Mouse (Mus musculus): ENCODE data around the gene Rpl10. TPM values are rescaled to one million over a fixed set of nuclear protein-coding genes. Genes with fewer than 3 reads are reported as not detected.

The Rpl10 gene
- total and polyA plus RNA-seq, 3 experiments, result 1,009 to 3,613 (median 1,842) TPM

DNA sequence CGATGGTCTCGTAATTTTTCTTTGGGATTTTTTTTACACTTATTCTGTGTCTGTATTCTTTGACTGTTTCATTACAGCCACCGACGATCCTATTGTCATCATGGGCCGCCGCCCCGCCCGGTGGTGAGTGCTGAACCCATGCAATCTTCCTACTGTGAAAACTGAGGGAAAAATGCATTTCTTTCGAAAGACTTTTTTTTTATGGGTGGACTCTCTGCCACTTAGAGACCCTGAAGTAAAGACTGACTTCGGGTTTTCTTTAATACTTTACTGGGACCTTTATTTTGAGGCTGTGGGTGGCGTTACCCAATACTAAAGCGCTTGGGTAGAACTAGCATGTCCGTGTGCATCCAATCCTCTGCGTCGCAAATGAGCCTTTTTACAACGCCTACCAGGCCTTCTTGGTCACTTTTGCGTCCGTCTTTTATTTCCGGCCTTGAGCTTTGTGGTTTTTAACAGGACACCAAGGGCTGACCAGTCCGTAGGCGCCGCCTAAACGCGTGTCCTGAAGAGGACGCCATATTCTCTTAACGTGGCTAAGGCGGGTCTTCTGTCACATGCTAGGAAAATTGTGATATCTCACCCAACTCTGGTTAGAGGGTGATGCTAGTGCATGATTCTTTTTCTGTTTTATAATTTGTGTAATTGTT lies 415 bp downstream of the Rpl10 start:
- peak overlapping the region; percentile 70 for H3K4me3 ChIP-seq (ENCODE audit: low read depth, low read length)
- DNase-seq (ENCODE audit: low spot score), result no peak
- no peaks in the 10 kb centered on the region for H3K27me3 ChIP-seq (ENCODE audit: insufficient read depth, low read length)
- peaks cover 16% of the 10 kb centered on the region for H3K36me3 ChIP-seq (replicated peaks)
- H3K9me3 ChIP-seq (replicated peaks), result no peaks in the 10 kb centered on the region
- H3K4me1 ChIP-seq (ENCODE audit: insufficient read depth, low read depth, low read length), result peaks cover 19% of the 10 kb centered on the region
- no peak for ATAC-seq (ENCODE audit: extremely low read depth, insufficient number of reproducible peaks, low FRiP score, poor library complexity, severe bottlenecking)
- TF ChIP-seq GATA1 (IDR thresholded peaks at IDR 0.05; ENCODE audit: borderline replicate concordance, low read length) (no peak), GATA2 (IDR thresholded peaks at IDR 0.05; ENCODE audit: borderline replicate concordance, low read depth, low read length) (no peak), TAL1 (conservative IDR thresholded peaks at IDR 0.05; ENCODE audit: low read depth, low read length) (no peak), CTCF (IDR thresholded peaks at IDR 0.05; ENCODE audit: low read depth, low read length) (no peak), POLR2AphosphoS5 (IDR thresholded peaks at IDR 0.05; ENCODE audit: insufficient replicate concordance, low read depth, low read length) (no peak)

GRCm38 (mm10) chrX:74273422-74274322 lies 3.1 kb downstream of the Rpl10 start:
- DNase-seq (ENCODE audit: low spot score), result no peak
- Histone ChIP-seq H3K27me3 (ENCODE audit: insufficient read depth, low read length) (no peaks in the 10 kb centered on the region), H3K9me3 (replicated peaks) (no peaks in the 10 kb centered on the region), H3K4me1 (ENCODE audit: insufficient read depth, low read depth, low read length) (peaks cover 23% of the 10 kb centered on the region), H3K36me3 (replicated peaks) (peaks cover 25% of the 10 kb centered on the region), H3K4me3 (ENCODE audit: low read depth, low read length) (no peak overlapping the region)
- ATAC-seq (ENCODE audit: extremely low read depth, insufficient number of reproducible peaks, low FRiP score, poor library complexity, severe bottlenecking), result no peak
- TF ChIP-seq POLR2AphosphoS5 (IDR thresholded peaks at IDR 0.05; ENCODE audit: insufficient replicate concordance, low read depth, low read length), result peak; percentile 82
- no peak for TF ChIP-seq TAL1 (conservative IDR thresholded peaks at IDR 0.05; ENCODE audit: low read depth, low read length)
- no peak for TF ChIP-seq GATA2 (IDR thresholded peaks at IDR 0.05; ENCODE audit: borderline replicate concordance, low read depth, low read length)

DNA sequence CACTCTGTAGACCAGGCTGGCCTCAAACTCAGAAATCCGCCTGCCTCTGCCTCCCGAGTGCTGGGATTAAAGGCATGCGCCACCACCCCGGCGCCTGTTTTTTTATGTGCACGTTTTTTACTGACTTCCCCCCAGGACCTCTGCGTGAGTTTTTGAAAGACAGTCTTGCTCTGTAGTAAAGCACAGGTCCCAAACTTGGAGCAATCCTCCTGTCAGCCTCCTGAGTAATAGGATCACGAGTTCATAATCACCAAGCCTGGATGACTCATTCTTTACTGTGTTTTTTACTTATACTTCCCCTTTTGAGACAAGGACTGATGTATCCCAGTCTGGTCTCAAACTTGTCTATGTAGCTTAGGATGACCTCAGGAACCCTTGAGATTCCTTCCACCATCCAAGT lies 7.3 kb downstream of the Rpl10 start:
- Histone ChIP-seq H3K36me3 (replicated peaks) (peaks cover 19% of the 10 kb centered on the region), H3K4me1 (ENCODE audit: insufficient read depth, low read depth, low read length) (peaks cover 19% of the 10 kb centered on the region), H3K4me3 (ENCODE audit: low read depth, low read length) (no peak overlapping the region), H3K27me3 (ENCODE audit: insufficient read depth, low read length) (no peaks in the 10 kb centered on the region), H3K9me3 (replicated peaks) (no peaks in the 10 kb centered on the region)
- ATAC-seq (ENCODE audit: extremely low read depth, insufficient number of reproducible peaks, low FRiP score, poor library complexity, severe bottlenecking), result no peak; the same call in 1 of the 2 replicates
- TF ChIP-seq CTCF (IDR thresholded peaks at IDR 0.05; ENCODE audit: low read depth, low read length) (no peak), TAL1 (conservative IDR thresholded peaks at IDR 0.05; ENCODE audit: low read depth, low read length) (no peak), POLR2AphosphoS5 (IDR thresholded peaks at IDR 0.05; ENCODE audit: insufficient replicate concordance, low read depth, low read length) (no peak), GATA1 (IDR thresholded peaks at IDR 0.05; ENCODE audit: borderline replicate concordance, low read length) (no peak), GATA2 (IDR thresholded peaks at IDR 0.05; ENCODE audit: borderline replicate concordance, low read depth, low read length) (no peak)
- DNase-seq (ENCODE audit: low spot score), result no peak

DNA sequence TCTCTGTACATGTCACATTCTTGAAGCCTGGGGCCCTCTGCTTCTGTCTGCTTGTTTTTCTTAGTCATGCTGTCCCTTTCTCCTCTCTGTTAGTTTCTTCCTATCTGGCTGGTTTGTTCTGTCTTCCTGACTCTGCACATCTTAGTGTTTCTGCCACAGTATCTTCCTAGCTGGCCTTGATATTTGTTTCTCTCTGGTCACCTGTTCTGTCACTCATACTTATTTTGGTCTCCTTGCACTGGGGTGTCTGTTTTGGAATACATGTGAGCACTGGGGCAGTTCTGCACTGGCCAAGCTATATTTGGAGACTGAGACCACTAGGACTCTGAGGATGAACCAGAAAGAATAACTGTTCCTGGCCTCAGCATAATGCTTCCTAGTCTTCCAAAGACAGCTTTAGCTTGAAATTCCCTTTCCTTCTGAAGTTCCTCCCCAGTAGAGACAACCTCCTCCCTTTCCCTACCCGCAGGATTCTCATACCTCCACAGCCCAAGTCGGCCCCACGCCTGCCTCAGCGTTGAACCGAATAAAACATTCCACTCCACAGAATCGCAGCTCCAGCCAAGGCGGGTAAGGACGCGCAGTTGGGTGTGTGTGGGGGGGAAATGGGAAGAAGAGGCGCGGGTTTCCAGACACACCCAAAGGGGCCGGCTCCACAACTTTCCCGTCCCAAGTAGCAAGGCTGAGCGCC lies 10.6 kb downstream of the Rpl10 start:
- TF ChIP-seq TAL1 (conservative IDR thresholded peaks at IDR 0.05; ENCODE audit: low read depth, low read length) (no peak), GATA2 (IDR thresholded peaks at IDR 0.05; ENCODE audit: borderline replicate concordance, low read depth, low read length) (no peak), POLR2AphosphoS5 (IDR thresholded peaks at IDR 0.05; ENCODE audit: insufficient replicate concordance, low read depth, low read length) (no peak), GATA1 (IDR thresholded peaks at IDR 0.05; ENCODE audit: borderline replicate concordance, low read length) (no peak), CTCF (IDR thresholded peaks at IDR 0.05; ENCODE audit: low read depth, low read length) (no peak)
- H3K9me3 ChIP-seq (replicated peaks), result no peaks in the 10 kb centered on the region
- no peaks in the 10 kb centered on the region for H3K27me3 ChIP-seq (ENCODE audit: insufficient read depth, low read length)
- peaks cover 26% of the 10 kb centered on the region for H3K36me3 ChIP-seq (replicated peaks)
- H3K4me3 ChIP-seq (ENCODE audit: low read depth, low read length), result peak overlapping the region; percentile 76
- DNase-seq (ENCODE audit: low spot score), result no peak
- no peak for ATAC-seq (ENCODE audit: extremely low read depth, insufficient number of reproducible peaks, low FRiP score, poor library complexity, severe bottlenecking)
- peaks cover 24% of the 10 kb centered on the region for H3K4me1 ChIP-seq (ENCODE audit: insufficient read depth, low read depth, low read length)

GRCm38 (mm10) chrX:74281732-74282394 lies 11.3 kb downstream of the Rpl10 start, which contains the start of the genes Taz and Dnase1l1:
Taz (plus strand) TSS chrX:74281912.
Dnase1l1 (minus strand) TSS chrX:74282337.
- H3K4me3 ChIP-seq (ENCODE audit: low read depth, low read length), result peak within 1 kb of the TSS; percentile 76
- no peak for TF ChIP-seq CTCF (IDR thresholded peaks at IDR 0.05; ENCODE audit: low read depth, low read length)
- TF ChIP-seq GATA1 (IDR thresholded peaks at IDR 0.05; ENCODE audit: borderline replicate concordance, low read length), result no peak
- TF ChIP-seq POLR2AphosphoS5 (IDR thresholded peaks at IDR 0.05; ENCODE audit: insufficient replicate concordance, low read depth, low read length), result 0 out of 2 replicates have a peak, but pooled peaks have one; percentile 48
- ATAC-seq (ENCODE audit: extremely low read depth, insufficient number of reproducible peaks, low FRiP score, poor library complexity, severe bottlenecking) (peak; percentile 95), DNase-seq (ENCODE audit: low spot score) (peak; percentile 32)
- no peaks in the 10 kb centered on the region for H3K27me3 ChIP-seq (ENCODE audit: insufficient read depth, low read length)
- H3K9me3 ChIP-seq (replicated peaks), result no peaks in the 10 kb centered on the region
- peaks cover 24% of the 10 kb centered on the region for H3K4me1 ChIP-seq (ENCODE audit: insufficient read depth, low read depth, low read length)
- H3K36me3 ChIP-seq (replicated peaks), result peaks cover 23% of the 10 kb centered on the region
